Mouse (Mus musculus) intestine, postnatal 0 days (tissue): ENCODE results near the gene Nlk. TPM values are rescaled to one million over a fixed set of nuclear protein-coding genes. Genes with fewer than 3 reads are reported as not detected.
"Not testable (repeated sequence)": the region's sequence is repeated elsewhere in the genome, so short reads cannot be mapped to it uniquely, and the experiment has no call there.

Experiments
- ATAC-seq: fragments of 200-750 bp; cut with Nextera tagmentation; 2 replicates; pipeline ENCODE4 v1.8.0; 2017; ENCODE audit warnings: mild to moderate bottlenecking, moderate TSS enrichment, moderate library complexity
- H3K27ac ChIP-seq: fragments of 300-500 bp; sonication (generic); 2 replicates; pipeline ENCODE4 v1.5.1; 2014; ENCODE audit warnings: mild to moderate bottlenecking, low read depth, low read length, moderate library complexity
- H3K27me3 ChIP-seq: fragments of 300-500 bp; sonication (generic); replicated peaks from 2 replicates; pipeline ENCODE4 v1.6.1; 2014; ENCODE audit warnings: low read length, mixed read lengths; ENCODE audit not compliant: control insufficient read depth, insufficient read depth
- H3K36me3 ChIP-seq: fragments of 300-500 bp; sonication (generic); 2 replicates; pipeline ENCODE4 v1.6.1; 2014; ENCODE audit warnings: mild to moderate bottlenecking, moderate library complexity; ENCODE audit not compliant: control insufficient read depth, insufficient read depth
- H3K4me1 ChIP-seq: fragments of 300-500 bp; sonication (generic); replicated peaks from 2 replicates; pipeline ENCODE4 v1.6.1; 2014; ENCODE audit warnings: antibody characterized with exemption, low read length, mixed read lengths; ENCODE audit not compliant: control insufficient read depth, insufficient read depth
- H3K4me2 ChIP-seq: fragments of 300-500 bp; sonication (generic); replicated peaks from 2 replicates; pipeline ENCODE4 v1.6.1; 2014; ENCODE audit warnings: low read depth, mild to moderate bottlenecking, moderate library complexity
- H3K4me3 ChIP-seq: fragments of 300-500 bp; sonication (generic); 2 replicates; pipeline ENCODE4 v1.5.1; 2014; ENCODE audit warnings: low read depth, low read length
- H3K9ac ChIP-seq: fragments of 300-500 bp; sonication (generic); 2 replicates; pipeline ENCODE4 v1.6.1; 2014; ENCODE audit warnings: mild to moderate bottlenecking, low read depth, low read length
- H3K9me3 ChIP-seq: fragments of 300-500 bp; sonication (generic); 2 replicates; pipeline ENCODE4 v1.6.1; 2016; ENCODE audit warnings: mixed run types; ENCODE audit not compliant: control insufficient read depth
- CTCF ChIP-seq: sonication (generic); IDR thresholded peaks from 2 replicates; pipeline ENCODE4 v1.5.1; 2016; ENCODE audit warnings: low read depth, mild to moderate bottlenecking, control low read depth, antibody characterized with exemption, moderate library complexity
- WGBS: fragments of 180-500 bp; shearing (Covaris S2); extraction: QIAGEN DNeasy Blood & Tissue Kit; methylation state at CpG from one replicate; pipeline ENCODE4 v1.1.7; 2014; 5-methylcytosine and 5-hydroxymethylcytosine counted together
- polyA plus RNA-seq: library from polyadenylated mRNA; unstranded; fragments of >200 nt; fragmentation: Nextera tagmentation; extraction: Ambion mirVana; gene quantifications from 2 replicates; pipeline ENCODE4 v1.2.1, GENCODE M21; 2015

Nlk gene
- polyA plus RNA-seq, 1 experiment from 2014 or later: 14.2 TPM

- no peak overlapping the region for H3K4me2 ChIP-seq
- no peak for ATAC-seq
- no peaks in the 10 kb centered on the region for H3K9me3 ChIP-seq
- no peaks in the 10 kb centered on the region for H3K4me1 ChIP-seq
- H3K36me3 ChIP-seq: no peaks in the 10 kb centered on the region
- no peak overlapping the region for H3K27ac ChIP-seq
- no peak overlapping the region for H3K4me3 ChIP-seq
- no peak for TF ChIP-seq CTCF
- no peak overlapping the region for H3K9ac ChIP-seq
- WGBS: 65% methylated on average over 3 of the region's 3 CpGs
- H3K27me3 ChIP-seq: no peaks in the 10 kb centered on the region
These were observed 98.3 kb downstream of the Nlk start for GRCm38 (mm10) chr11:78598763-78599415.

DNA sequence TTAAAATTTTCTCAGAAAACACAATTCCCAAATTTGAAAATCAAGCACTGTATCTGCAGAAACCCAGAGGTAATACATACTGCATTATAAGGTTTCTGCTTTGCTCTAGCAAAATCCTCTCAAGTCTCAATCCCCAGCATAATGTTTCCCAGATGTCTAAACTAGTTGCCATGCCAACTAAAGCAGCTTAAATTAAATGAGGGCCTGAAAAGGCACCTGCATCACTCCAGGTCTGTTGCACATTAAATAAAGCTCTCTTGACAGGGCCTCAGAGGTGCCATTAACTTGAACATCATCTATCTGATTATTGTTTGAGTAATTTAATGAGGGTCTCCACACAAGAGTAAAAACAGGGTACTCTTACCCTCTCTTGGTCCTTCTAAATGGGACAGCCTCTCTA is 100.4 kb downstream of the Nlk start:
- Histone ChIP-seq H3K27me3 (no peaks in the 10 kb centered on the region), H3K27ac (no peak overlapping the region), H3K4me3 (no peak overlapping the region), H3K4me1 (no peaks in the 10 kb centered on the region), H3K9ac (no peak overlapping the region), H3K4me2 (no peak overlapping the region), H3K9me3 (no peaks in the 10 kb centered on the region), H3K36me3 (no peaks in the 10 kb centered on the region)
- no peak for ATAC-seq
- TF ChIP-seq CTCF: no peak

DNA sequence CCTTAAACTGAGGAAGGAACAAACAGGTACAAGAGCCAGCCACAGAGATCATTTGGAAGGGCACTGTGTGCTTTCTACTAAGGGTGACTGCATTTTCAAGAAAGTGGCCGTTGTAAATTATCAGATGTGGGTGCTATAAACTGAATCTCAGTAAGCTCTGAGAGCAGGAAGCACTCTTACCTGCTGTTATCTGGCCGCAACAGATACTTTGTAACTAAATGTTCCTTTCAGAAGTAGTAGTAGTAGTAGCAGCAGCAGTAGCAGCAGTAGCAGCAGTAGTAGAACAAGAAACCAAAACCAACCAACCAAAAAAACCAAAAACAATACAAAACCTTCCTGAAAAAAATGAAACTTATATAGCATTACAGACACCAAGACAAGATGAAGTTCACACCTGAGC is 101.4 kb downstream of the Nlk start:
- ATAC-seq: no peak

DNA sequence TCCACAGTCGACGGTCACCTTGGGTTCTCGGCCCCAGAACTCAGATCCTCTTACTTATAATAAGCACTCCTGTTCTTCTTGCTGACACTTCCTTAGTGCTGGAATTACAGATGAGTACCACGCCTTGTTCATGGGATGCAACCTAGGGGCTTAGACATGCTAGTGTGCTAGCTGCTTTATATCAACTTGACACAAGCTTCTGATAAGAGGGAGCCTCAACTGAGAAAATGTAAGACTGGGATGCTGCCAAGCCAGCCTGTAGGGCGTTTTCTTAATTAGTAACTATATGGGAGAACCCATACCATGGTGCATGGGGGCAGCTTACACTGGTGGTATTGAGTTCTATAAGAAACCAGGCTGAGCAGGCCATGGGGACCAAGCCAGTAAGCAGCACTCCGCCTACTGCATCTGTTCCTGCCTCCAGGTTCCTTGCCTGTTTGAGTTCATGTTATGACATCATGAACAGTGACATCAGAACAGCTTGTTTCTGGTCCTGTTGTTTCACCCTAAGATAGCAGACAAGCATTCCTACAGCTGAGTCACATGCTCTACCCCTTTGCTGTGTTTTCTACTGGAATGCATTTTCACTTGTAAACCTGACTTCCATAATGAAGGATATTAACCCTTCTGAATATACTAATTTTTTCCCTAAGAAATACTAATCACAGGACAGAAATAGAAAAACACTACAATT is 102.8 kb downstream of the Nlk start:
- H3K27me3 ChIP-seq: no peaks in the 10 kb centered on the region
- no peak for ATAC-seq
- no peaks in the 10 kb centered on the region for H3K36me3 ChIP-seq
- no peak overlapping the region for H3K9ac ChIP-seq
- WGBS: 86% methylated on average over 6 of the region's 6 CpGs
- no peak overlapping the region for H3K4me3 ChIP-seq
- TF ChIP-seq CTCF: no peak
- H3K4me1 ChIP-seq: no peaks in the 10 kb centered on the region
- H3K9me3 ChIP-seq: no peaks in the 10 kb centered on the region
- H3K4me2 ChIP-seq: no peak overlapping the region
- H3K27ac ChIP-seq: no peak overlapping the region

More for the DNA sequence above, 101.4 kb downstream of the Nlk start:
- no peak overlapping the region for H3K9ac ChIP-seq
- no peak for TF ChIP-seq CTCF
- H3K4me3 ChIP-seq: no peak overlapping the region
- no peaks in the 10 kb centered on the region for H3K27me3 ChIP-seq
- H3K9me3 ChIP-seq: no peaks in the 10 kb centered on the region
- H3K27ac ChIP-seq: no peak overlapping the region
- WGBS: 70% methylated on average over 2 of the region's 2 CpGs
- no peak overlapping the region for H3K4me2 ChIP-seq
- no peaks in the 10 kb centered on the region for H3K4me1 ChIP-seq
- H3K36me3 ChIP-seq: no peaks in the 10 kb centered on the region

- ATAC-seq, H3K27ac ChIP-seq, H3K4me3 ChIP-seq, H3K4me2 ChIP-seq, H3K9me3 ChIP-seq, H3K9ac ChIP-seq, H3K27me3 ChIP-seq, H3K4me1 ChIP-seq: not testable (repeated sequence)
- H3K36me3 ChIP-seq: peaks cover 13% of the 10 kb centered on the region
- TF ChIP-seq CTCF: peak; percentile 31; the same call in 1 of the 2 replicates
- 96% methylated on average over 1 of the region's 1 CpGs for WGBS
These were observed 109.5 kb downstream of the Nlk start for GRCm38 (mm10) chr11:78587677-78588076.

- no peak overlapping the region for H3K4me2 ChIP-seq
- no peaks in the 10 kb centered on the region for H3K4me1 ChIP-seq
- H3K27me3 ChIP-seq: no peaks in the 10 kb centered on the region
- no peak overlapping the region for H3K4me3 ChIP-seq
- no peak for ATAC-seq
- peaks cover 22% of the 10 kb centered on the region for H3K36me3 ChIP-seq
- peak; percentile 48 for TF ChIP-seq CTCF
- no peak overlapping the region for H3K9ac ChIP-seq
- H3K27ac ChIP-seq: no peak overlapping the region
- no peaks in the 10 kb centered on the region for H3K9me3 ChIP-seq
These were observed 111.1 kb downstream of the Nlk start for GRCm38 (mm10) chr11:78586099-78586498.
